Mouse (Mus musculus): Measurements from ENCODE around the gene Mgrn1.

DNA sequence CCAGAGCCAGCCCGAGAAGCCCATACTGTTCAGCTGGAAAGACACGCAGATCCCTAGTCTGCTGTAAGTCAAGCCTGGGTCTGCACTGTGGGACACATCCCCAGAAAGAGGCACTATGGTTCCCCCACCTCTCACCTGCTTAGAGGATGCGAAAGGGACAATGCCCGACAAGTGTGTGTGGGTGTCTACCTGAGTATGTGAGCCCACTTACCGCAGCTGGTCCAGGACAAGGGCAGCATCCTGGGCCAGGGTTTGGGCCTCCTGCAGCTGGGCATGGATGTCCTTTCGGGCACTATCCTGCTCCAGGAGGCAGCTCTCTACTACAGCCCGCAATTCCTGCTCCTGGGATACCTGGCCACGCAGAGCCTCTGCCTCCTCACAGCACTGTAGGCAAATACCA lies 56.8 kb downstream of the Mgrn1 start:
- TF ChIP-seq GATA1 (IDR thresholded peaks at IDR 0.05; ENCODE audit: low read length) (no peak), TAL1 (IDR thresholded peaks at IDR 0.05; ENCODE audit: low read length) (no peak)

All from erythroblast, embryonic 14.5 days (primary cell).